Mouse (Mus musculus) embryo, embryonic 11.5 days (tissue): ENCODE measurements around the gene Olfr1467.

ENCODE experiments used
- DNase-seq: peaks from one replicate; pipeline ENCODE4 v3.0.0-alpha.2; 2012; ENCODE audit warnings: low read depth, low spot score

Olfr1467 gene

GRCm38 (mm10) chr19:13361936-13362335, at the start of gene Olfr1467:
TSS of gene Olfr1467 (plus strand) at chr19:13362236.
- DNase-seq: no peak

DNA sequence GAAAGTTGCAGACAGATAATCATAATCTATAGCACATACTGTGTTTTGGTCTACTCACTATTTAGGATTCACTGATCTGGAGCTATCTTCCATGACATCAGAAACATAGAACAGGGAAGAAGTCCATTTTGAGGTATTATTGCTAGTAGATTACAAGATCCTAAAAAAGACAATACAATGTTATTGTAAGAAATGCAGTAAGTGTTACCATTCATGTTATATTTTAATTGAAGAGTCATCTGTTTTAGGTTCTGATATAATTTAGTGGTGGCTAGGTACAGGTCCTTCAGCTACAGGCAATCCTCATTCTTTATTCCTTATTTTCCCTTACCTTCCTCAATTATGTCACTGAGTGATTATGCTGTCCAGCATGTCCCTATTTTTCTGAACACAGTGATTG, 46.6 kb upstream of the Olfr1467 start, which contains the start of gene Olfr1465:
Gene Olfr1465, minus strand, starts transcription at position 101 of the 400 bp plus-strand sequence.
- DNase-seq: no peak

DNA sequence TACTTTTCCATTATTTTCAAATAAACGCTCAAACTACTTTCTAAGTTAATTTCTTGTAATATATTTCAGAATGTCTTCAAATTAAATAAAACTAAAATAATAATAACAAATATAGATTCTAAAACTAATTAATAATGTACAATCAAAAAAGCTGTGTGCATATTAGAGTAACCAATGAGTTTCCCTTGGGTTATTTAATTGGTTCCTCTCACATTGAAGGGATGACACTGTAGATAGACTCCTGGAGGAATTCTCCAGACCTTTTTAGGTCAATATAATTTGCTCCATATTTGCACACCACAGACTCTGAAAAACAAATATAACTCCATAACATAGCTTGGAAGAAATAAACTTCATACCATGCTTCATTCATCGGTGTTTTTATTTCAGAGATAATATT, 23.5 kb upstream of the Olfr1467 start, which contains the start of gene Olfr1466:
Gene Olfr1466, plus strand, starts transcription at position 301 of the 400 bp plus-strand sequence.
- no peak for DNase-seq

- DNase-seq: no peak
These were observed 45.5 kb downstream of the Olfr1467 start, which contains the start of gene Olfr1469 for GRCm38 (mm10) chr19:13407549-13407948. TSS of gene Olfr1469 (plus strand) at chr19:13407849.
